Mouse (Mus musculus) lung, postnatal 10 days (tissue): ENCODE measurements around the gene Asphd2.

Experiments used
- DNase-seq: peaks from one replicate; pipeline ENCODE4 v3.0.0; 2021

Gene Asphd2

GRCm38 (mm10) chr5:112389352-112389751, 5.3 kb downstream of the Asphd2 start:
- no peak for DNase-seq

GRCm38 (mm10) chr5:112385973-112386372, 8.7 kb downstream of the Asphd2 start:
- DNase-seq, result no peak

- no peak for DNase-seq
Observed at GRCm38 (mm10) chr5:112384805-112385472, 9.7 kb downstream of the Asphd2 start.

DNA sequence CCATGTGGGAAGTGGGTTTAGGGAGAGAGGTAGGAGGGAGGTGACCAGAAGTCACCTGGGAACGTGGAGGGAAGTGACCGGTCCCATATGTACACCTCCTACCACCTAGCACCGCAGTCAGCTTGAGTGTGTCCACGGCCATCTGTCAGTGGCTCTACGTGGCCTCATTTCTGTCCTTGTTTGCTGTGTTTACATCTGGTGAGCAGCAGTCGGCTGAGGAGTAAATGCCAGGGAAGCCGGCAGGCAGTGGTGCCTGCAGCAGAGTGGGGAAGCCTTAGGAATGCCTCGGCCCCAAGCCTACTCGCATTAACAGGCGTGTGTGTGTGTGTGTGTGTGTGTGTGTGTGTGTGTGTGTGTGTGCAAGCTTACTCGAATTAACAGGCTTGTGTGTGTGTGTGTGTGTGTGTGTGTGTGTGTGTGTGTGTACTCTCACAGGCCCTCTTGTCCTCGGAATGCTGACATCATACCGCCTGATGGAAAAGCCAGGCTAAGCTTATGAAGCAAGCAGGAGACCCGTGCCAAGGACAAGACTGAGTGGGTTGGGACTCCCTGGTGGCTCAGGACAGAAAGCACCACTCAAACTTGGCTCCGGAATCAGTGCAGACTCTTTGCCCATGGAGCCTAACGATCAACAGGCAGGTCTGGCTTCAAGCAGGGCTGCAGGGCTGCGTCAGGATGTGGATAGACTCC, 11.9 kb downstream of the Asphd2 start:
- peak; percentile 81 for DNase-seq

GRCm38 (mm10) chr5:112382042-112382441, 12.6 kb downstream of the Asphd2 start:
- DNase-seq, result no peak

DNA sequence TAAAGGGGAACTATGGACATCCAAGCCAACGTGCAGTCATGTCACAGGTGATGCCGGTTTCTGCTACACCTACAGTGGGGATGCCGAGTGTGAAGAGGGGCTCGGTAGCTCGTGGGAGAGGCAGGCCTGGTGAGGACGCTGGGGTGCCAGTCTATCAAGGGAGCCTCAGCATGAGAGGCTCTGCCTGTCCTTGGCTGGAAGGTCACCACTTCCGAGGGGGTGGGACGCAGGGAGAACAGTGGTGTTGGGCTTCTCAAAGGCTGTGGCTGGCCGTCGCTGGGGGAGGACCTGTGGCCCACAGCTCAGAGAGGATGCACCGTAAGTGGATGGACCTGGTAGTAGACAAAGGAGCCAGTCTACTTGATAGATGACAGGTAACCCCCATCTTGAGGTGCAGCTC, 13.5 kb downstream of the Asphd2 start:
- no peak for DNase-seq

DNA sequence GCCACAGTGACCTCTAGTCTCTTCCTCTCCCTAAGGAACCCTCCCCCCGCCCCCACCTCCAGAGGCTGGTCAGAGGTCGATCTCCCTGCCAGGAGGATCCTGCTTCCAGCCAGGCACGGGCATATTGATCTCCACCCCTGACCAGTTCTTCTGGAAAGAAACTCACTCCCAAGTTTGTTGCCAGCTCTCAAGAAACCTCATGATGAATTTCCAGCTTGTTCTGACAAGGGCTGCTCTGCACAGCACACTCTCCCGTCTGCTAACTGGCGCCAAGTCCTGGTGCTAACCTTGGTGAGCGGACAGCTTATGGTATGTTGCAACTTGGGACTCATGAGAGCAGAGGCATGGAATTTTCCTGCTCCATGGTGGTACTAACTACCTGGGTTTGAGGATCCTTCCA, 15.9 kb downstream of the Asphd2 start:
- DNase-seq, result no peak

DNA sequence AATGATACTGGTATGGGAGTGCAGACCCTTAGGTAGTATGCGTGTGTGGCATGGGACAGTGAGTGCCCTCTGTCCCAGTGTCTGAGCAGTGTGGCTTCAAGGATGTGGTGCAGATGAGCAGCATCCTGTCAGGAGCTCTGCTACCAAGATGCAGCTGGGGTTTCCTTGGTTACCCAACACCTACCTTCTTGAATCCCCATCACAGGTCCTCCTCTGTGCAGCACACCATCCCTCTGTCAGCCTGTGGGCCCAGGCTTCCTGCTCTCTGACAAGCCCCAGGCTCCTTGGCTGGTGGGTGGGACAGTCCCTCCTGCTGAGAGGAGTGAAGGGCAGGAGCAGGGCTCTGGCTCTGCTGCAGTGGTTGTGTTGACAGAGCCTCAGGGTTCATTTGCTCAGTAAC, 17.3 kb downstream of the Asphd2 start:
- no peak for DNase-seq

- no peak for DNase-seq
Observed at GRCm38 (mm10) chr5:112376111-112376510, 18.6 kb downstream of the Asphd2 start.

- no peak for DNase-seq
Observed at GRCm38 (mm10) chr5:112371933-112372332, 22.7 kb downstream of the Asphd2 start.

DNA sequence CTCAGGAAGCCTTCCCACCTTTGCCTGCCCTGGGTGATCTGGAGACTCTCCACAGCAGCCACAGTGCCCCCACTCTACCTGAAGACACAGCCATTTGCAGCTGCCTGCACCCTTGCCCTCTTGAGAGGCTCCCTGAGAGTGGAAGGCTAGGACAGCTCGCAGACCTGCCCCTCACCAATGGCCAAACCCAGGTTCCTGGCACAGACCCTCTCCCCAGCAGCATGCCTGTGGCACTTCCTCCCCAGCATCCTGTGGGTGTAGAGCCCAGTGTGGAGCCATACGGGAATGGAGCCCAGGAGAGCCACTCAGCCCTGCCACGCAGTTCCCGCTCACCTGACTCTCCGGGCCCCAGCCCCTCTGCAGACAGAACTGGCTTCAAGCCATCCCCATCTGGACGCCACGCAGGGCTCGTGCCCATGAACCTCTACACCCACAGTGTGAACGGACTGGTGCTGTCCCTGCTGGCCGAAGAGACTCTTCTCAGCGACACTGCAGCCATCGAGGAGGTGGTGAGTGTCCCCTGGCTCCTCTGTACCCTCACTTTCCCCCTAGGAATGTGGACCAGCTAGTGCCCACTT, 24.3 kb downstream of the Asphd2 start:
- no peak for DNase-seq

DNA sequence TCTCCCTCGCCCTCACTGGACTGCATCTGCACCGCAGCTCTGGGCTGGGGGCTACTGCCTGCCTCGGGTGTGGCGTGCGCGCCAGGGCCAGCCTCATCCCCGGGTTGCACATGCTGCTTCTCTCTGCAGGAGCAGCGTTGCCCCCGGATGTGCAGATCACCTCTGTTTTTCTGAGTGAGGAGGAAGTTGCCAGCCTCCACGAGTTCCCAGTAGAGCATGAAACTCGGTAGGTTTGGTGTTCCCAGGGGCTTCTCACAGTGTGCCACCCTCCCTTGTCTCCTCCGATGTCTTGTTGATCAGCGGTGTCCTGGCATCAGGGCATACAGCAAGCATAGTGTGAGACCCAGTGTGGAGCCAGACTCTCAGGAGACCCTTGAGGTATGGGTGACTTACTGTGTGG, 25.3 kb downstream of the Asphd2 start:
- no peak for DNase-seq

DNA sequence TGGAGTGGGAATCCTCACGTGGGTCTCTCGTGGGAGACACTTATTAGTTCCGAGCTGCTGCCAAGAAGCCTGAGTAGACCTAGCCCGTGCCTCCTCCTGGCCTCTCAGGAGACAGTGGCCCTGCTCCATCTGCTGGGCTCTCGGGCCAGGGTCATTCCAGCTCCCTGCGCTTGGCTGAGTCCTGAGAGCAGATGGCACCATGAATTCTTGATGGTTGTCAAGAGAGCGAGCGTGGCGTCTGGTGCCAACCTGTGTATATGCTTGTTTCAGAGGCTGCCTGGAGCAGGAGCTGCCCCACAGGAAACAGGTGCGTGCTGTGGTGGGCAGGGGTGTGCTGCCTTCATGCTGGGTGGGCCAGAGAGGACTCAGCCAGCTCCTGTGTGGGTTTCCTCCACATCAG, 26.0 kb downstream of the Asphd2 start:
- DNase-seq, result no peak

GRCm38 (mm10) chr5:112367929-112368328, 26.7 kb downstream of the Asphd2 start:
- no peak for DNase-seq

GRCm38 (mm10) chr5:112367338-112367737, 27.3 kb downstream of the Asphd2 start:
- DNase-seq, result no peak

DNA sequence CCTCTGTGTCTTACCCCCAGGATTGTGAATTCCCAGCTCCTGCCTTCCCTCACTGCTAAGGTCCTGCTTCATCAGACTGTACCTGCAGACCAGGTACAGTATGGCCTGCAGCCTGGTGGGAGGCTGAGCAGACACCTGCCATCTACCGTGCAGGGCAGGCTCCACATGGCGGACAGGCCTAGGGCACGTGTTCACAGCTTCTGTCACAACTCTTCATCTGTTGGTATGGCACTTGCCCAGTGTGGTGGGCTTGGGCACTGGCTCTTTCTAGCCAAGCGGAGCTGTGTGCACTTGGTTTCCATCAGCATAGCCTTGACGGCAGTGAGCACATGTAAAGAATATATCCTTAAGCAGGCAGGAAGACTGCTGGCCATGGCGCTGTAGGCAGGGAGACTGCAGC, 27.8 kb downstream of the Asphd2 start:
- no peak for DNase-seq

DNA sequence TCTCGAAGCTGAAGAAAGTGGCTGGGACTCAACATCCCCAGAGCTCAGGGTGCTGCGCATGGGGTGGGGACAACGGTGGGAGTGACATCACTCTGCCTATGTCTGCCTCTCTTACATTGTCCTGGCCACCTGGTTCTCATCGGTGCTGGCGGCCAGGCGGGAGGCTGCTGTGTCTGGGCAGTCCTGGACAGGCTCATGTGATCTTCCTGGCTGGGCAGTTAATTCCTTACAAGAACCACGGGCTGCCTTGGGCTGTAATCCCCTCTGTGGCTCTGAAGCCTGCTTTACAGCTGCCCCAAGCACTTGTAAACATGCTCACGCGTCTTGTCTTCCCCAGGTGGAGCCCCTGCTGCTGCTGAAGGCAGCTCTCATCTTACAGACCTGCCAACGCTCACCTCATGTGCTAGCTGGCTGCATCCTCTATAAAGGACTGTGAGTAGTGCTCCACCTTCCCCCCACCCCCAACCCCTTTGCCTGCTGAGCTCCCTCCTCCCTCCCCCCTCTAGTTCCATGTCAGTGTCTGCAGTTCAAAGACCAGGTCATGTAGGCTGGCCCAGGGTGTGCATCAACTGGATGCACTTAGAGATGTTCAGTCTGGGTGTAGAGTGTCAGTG, 30.4 kb downstream of the Asphd2 start:
- DNase-seq, result no peak

GRCm38 (mm10) chr5:112360077-112360476, 34.6 kb downstream of the Asphd2 start:
- no peak for DNase-seq

DNA sequence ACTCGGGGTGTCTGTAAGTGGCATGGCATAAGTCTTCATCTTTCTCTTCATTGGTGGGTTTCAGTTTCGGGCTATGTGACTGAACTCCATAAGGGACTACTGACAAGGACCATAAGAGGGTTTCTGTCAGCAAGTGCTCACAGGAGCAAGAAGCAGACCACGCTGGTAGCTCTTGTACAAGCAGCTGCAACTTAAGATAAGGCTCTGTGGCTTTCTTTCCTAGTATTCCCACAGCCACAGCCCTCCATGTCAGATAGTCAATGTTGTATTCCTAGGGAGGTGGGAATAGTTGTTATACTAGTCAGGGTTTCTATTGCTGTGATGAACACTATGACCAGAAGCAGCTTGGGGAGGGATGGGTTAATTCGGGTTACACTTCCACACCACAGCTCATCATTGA, 35.1 kb downstream of the Asphd2 start:
- no peak for DNase-seq

- peak; percentile 67 for DNase-seq
Observed at GRCm38 (mm10) chr5:112356322-112356721, 38.3 kb downstream of the Asphd2 start.

GRCm38 (mm10) chr5:112355910-112356309, 38.8 kb downstream of the Asphd2 start, which contains the start of gene Gm6583:
TSS of gene Gm6583 (minus strand) at chr5:112356033.
- no peak for DNase-seq

DNA sequence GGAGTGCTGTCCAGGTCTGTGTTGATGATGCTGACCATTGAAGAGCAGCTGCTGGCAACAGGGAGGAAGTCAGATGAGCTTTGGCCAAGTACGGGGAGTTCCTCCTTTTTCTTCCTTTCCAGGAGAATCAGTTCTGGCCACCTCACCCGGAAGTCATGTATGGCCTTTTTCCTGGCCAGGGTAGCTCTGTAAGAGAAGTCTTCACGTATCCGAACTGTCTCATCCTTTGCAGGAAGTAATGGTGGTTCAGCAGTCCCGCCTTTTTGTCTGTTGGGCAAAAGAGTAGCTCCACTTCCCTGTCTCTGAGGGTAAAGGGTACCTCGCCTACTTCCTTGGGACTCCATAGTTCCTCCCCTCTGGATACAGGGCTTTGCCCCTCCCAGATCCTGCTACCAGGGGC, 39.2 kb downstream of the Asphd2 start:
- no peak for DNase-seq

DNA sequence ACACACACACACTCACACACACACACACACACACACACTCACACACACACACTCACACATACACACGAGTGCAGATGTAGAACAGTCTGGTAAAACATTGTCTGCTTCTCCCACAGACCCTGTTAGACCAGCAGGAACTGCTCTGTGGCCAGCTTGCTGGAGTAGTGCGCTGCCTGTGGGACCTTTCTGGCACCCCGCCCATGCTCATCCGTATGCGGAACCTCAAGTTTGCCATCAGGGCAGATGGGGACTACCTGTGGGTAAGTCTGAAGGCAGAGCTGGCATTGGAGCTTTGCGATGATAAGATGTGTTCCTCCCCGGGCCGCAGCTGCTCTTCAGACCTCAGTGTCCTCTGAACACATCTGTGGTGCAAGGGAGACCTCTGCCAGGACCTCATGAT, 45.5 kb downstream of the Asphd2 start:
- DNase-seq, result no peak
